Mouse (Mus musculus) spleen, adult 2 months (tissue): Measurements from ENCODE around the gene Lmx1a.

Experiments
- CTCF ChIP-seq: fragments of 200-500 bp; IDR thresholded peaks from 2 replicates; pipeline ENCODE4 v1.5.1; 2011; ENCODE audit warnings: mild to moderate bottlenecking, inconsistent platforms; ENCODE audit not compliant: insufficient read depth, insufficient read length, insufficient replicate concordance; ENCODE audit errors: extremely low read depth
- POLR2A ChIP-seq: fragments of 200-500 bp; IDR thresholded peaks from 2 replicates; pipeline ENCODE4 v1.6.1; 2011; ENCODE audit warnings: low read depth, low read length, inconsistent platforms

- TF ChIP-seq CTCF (no peak), POLR2A (no peak)
Measured at GRCm38 (mm10) chr1:167695910-167696459, 6.9 kb downstream of the Lmx1a start.
